Mouse (Mus musculus) forebrain, embryonic 16.5 days (tissue): ENCODE data around the gene Nsg1. TPM values are rescaled to one million over a fixed set of nuclear protein-coding genes. Genes with fewer than 3 reads are reported as not detected.
A peak's percentile ranks its signal among the peaks of the same experiment; 100 is the strongest.

Experiments
- ATAC-seq: fragments of 200-750 bp; cut with Nextera tagmentation; 2 replicates; pipeline ENCODE4 v1.8.0; 2017; ENCODE audit warnings: mild to moderate bottlenecking, moderate library complexity
- H3K27ac ChIP-seq: fragments of 300-500 bp; sonication (generic); 2 replicates; pipeline ENCODE4 v1.5.1; 2014; ENCODE audit warnings: low read length, control low read depth
- H3K27me3 ChIP-seq: fragments of 300-500 bp; sonication (generic); replicated peaks from 2 replicates; pipeline ENCODE4 v1.6.1; 2014; ENCODE audit warnings: low read length; ENCODE audit not compliant: control insufficient read depth, insufficient read depth
- H3K36me3 ChIP-seq: fragments of 300-500 bp; sonication (generic); 2 replicates; pipeline ENCODE4 v1.6.1; 2014; ENCODE audit not compliant: control insufficient read depth, insufficient read depth
- H3K4me1 ChIP-seq: fragments of 300-500 bp; sonication (generic); replicated peaks from 2 replicates; pipeline ENCODE4 v1.6.1; 2014; ENCODE audit warnings: low read length; ENCODE audit not compliant: control insufficient read depth, insufficient read depth
- H3K4me2 ChIP-seq: fragments of 300-500 bp; sonication (generic); 2 replicates; pipeline ENCODE4 v1.6.1; 2014; ENCODE audit warnings: mild to moderate bottlenecking, low read length, control low read depth
- H3K4me3 ChIP-seq: fragments of 300-500 bp; sonication (generic); replicated peaks from 2 replicates; pipeline ENCODE4 v1.5.1; 2014; ENCODE audit warnings: mild to moderate bottlenecking, low read length, control low read depth
- H3K9ac ChIP-seq: fragments of 300-500 bp; sonication (generic); replicated peaks from 2 replicates; pipeline ENCODE4 v1.6.1; 2014; ENCODE audit warnings: low read depth, low read length, control low read depth
- H3K9me3 ChIP-seq: fragments of 300-500 bp; sonication (generic); 2 replicates; pipeline ENCODE4 v1.6.1; 2016; ENCODE audit warnings: low read length; ENCODE audit not compliant: control insufficient read depth
- WGBS: fragments of 180-500 bp; shearing (Covaris S2); extraction: QIAGEN DNeasy Blood & Tissue Kit; methylation state at CpG from one replicate; pipeline ENCODE4 v1.1.7; 2014; 5-methylcytosine and 5-hydroxymethylcytosine counted together
- polyA plus RNA-seq: library from polyadenylated mRNA; unstranded; fragments of >200 nt; fragmentation: Nextera tagmentation; extraction: Ambion mirVana; gene quantifications from 2 replicates; pipeline ENCODE4 v1.2.1, GENCODE M21; 2015

Nsg1 gene
- polyA plus RNA-seq, 1 experiment from 2014 or later, result 1,459 TPM

DNA sequence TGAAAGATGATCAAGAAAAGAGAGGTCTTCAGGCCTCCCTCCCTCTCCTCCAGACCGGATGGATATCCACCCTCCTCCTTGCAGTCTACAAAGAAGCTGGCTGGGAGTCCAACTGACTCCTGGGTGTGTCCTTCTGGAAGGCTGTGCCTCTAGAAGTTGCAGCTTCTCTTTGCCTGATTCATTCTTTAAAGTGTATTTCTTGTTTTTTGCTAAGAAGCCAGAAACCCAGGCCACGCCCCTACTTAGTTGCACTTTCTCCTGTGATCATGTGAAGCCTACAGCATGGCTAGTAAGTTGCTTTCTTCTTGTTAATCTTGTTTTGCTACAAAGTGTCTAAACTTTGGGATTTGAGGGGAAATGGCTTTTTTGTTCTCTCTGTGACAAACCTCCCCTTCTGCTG, 27.3 kb upstream of the Nsg1 start:
- 92% methylated on average over 2 of the region's 2 CpGs for WGBS
- no peaks in the 10 kb centered on the region for H3K36me3 ChIP-seq
- H3K27ac ChIP-seq, result no peak overlapping the region

GRCm38 (mm10) chr5:38184688-38185285, 25.1 kb upstream of the Nsg1 start:
- H3K4me1 ChIP-seq, result no peaks in the 10 kb centered on the region
- H3K9me3 ChIP-seq, result no peaks in the 10 kb centered on the region
- ATAC-seq, result no peak
- no peaks in the 10 kb centered on the region for H3K36me3 ChIP-seq
- no peak overlapping the region for H3K27ac ChIP-seq
- no peak overlapping the region for H3K9ac ChIP-seq
- WGBS, result 88% methylated on average over 6 of the region's 6 CpGs
- H3K4me3 ChIP-seq, result no peak overlapping the region
- no peak overlapping the region for H3K4me2 ChIP-seq
- no peaks in the 10 kb centered on the region for H3K27me3 ChIP-seq

More for the DNA sequence above, 27.3 kb upstream of the Nsg1 start:
- H3K9me3 ChIP-seq, result no peaks in the 10 kb centered on the region
- no peak for ATAC-seq
- no peak overlapping the region for H3K9ac ChIP-seq
- no peak overlapping the region for H3K4me2 ChIP-seq
- no peaks in the 10 kb centered on the region for H3K4me1 ChIP-seq
- H3K4me3 ChIP-seq, result no peak overlapping the region
- no peaks in the 10 kb centered on the region for H3K27me3 ChIP-seq

DNA sequence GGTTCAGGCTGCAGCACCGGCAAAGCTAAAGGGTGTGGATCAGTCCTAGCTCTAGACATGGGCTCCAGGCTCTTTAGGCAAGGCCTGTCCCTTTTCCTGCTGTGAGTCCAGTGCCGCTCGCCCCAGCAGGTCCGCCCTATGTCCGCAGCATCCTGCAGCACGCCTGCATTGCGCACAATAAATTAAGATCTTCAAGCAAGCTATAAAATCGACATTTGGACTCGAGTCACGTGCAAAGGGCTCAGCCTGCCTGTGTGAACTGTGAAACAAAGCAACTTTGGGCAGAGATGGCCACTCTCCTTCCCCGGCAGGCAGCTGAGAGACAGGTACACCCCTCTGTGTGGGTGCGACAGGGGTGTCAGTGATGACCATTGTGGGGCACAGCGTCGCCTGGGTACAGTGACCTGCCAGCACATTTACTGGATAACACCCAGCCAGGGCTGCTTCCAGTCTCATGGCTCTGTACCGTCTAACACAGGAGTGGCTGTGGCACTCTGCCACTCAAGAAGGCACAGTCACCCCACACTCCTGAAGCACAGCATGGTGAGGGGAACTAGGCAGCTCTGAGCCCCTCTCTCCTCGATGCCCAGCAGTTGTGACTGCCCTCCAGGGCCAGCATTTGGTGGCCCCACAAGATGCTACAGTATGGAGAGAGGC, 14.7 kb upstream of the Nsg1 start:
- no peak overlapping the region for H3K4me2 ChIP-seq
- 81% methylated on average over 16 of the region's 16 CpGs for WGBS
- ATAC-seq, result no peak

GRCm38 (mm10) chr5:38173766-38174165, 14.1 kb upstream of the Nsg1 start:
- no peak overlapping the region for H3K4me2 ChIP-seq
- no peak overlapping the region for H3K27ac ChIP-seq
- no peaks in the 10 kb centered on the region for H3K4me1 ChIP-seq
- 61% methylated on average over 5 of the region's 5 CpGs for WGBS
- no peak overlapping the region for H3K9ac ChIP-seq
- H3K9me3 ChIP-seq, result 0 out of 2 replicates have a peak, but pooled peaks cover 4% of the 10 kb centered on the region
- ATAC-seq, result no peak
- H3K4me3 ChIP-seq, result no peak overlapping the region
- no peaks in the 10 kb centered on the region for H3K27me3 ChIP-seq
- H3K36me3 ChIP-seq, result no peaks in the 10 kb centered on the region

More for the DNA sequence above, 14.7 kb upstream of the Nsg1 start:
- Histone ChIP-seq H3K4me3 (no peak overlapping the region), H3K9me3 (0 out of 2 replicates have a peak, but pooled peaks cover 4% of the 10 kb centered on the region), H3K4me1 (no peaks in the 10 kb centered on the region), H3K27ac (no peak overlapping the region), H3K27me3 (no peaks in the 10 kb centered on the region), H3K36me3 (no peaks in the 10 kb centered on the region), H3K9ac (no peak overlapping the region)

GRCm38 (mm10) chr5:38168497-38168896, 8.8 kb upstream of the Nsg1 start:
- H3K9me3 ChIP-seq, result 0 out of 2 replicates have a peak, but pooled peaks cover 4% of the 10 kb centered on the region
- no peaks in the 10 kb centered on the region for H3K4me1 ChIP-seq
- H3K4me2 ChIP-seq, result no peak overlapping the region
- no peaks in the 10 kb centered on the region for H3K36me3 ChIP-seq
- H3K4me3 ChIP-seq, result no peak overlapping the region
- 76% methylated on average over 11 of the region's 11 CpGs for WGBS
- no peaks in the 10 kb centered on the region for H3K27me3 ChIP-seq
- H3K27ac ChIP-seq, result no peak overlapping the region
- H3K9ac ChIP-seq, result no peak overlapping the region
- ATAC-seq, result no peak

DNA sequence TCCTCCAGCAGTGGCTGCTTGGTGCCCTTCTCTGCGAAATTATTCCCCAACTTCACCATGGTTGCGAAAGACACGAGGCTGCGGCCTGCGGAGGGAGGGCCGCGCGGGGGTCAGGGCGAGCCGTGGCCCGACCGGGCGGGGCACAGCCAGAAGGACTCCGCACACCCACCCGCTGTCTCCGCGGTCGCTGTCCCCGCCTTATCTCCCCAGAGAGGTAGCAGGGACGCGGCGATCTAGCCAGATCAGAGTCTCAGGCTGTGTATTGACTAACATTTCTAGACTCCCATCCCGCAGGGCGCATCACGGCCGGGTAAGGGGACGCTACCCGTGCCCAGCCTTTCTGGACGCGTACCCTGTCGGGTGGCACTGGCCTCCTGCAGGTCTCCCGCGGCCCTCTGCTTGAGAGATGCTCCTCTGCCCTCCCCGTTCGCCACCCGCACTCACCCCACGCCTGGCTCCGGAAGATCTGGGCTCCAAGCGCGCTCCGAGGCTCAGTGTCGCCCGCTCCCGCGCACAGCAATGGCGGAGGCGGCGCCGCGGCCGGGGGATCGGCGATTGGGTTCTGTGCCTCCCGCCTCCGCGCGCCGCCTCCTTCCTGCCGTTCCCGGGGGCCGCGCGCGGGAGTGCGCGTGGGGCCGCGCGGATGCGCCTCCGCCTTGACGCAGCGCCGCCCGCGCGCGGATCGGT, 617 bp downstream of the Nsg1 start:
- H3K27ac ChIP-seq, result peak overlapping the region; percentile 97
- peaks cover 40% of the 10 kb centered on the region for H3K4me1 ChIP-seq
- H3K9me3 ChIP-seq, result no peaks in the 10 kb centered on the region
- H3K4me2 ChIP-seq, result peak overlapping the region; percentile 85
- ATAC-seq, result peak; percentile 84
- WGBS, result under 1% methylated on average over 77 of the region's 79 CpGs
- H3K36me3 ChIP-seq, result peaks cover 26% of the 10 kb centered on the region
- no peaks in the 10 kb centered on the region for H3K27me3 ChIP-seq
- peak overlapping the region; percentile 96 for H3K9ac ChIP-seq
- H3K4me3 ChIP-seq, result peak overlapping the region; percentile 72

DNA sequence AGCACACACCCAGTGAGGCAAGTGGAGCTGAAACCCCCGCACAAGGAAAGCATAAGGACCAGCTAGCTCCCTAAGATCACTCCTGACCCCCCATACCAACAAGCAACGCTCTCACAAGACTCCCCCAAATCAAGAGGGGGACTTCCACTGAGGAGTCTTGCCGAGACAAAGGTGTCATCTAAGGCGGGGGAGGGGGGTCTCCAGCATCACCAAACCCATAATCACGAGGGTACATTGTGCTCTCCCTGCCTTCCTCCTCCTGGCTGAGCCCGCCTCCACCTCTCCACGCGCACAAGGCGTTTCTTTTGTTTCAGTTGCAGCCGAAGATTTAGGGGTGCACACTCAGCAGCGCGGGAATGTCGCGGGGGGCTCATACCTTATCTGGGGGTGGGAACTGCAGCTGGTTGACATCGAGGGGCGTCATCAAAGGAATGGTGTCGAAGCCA, 1.2 kb downstream of the Nsg1 start:
- no peaks in the 10 kb centered on the region for H3K9me3 ChIP-seq
- H3K4me2 ChIP-seq, result peak overlapping the region; percentile 85
- H3K9ac ChIP-seq, result peak overlapping the region; percentile 96
- under 1% methylated on average over 17 of the region's 17 CpGs for WGBS
- peaks cover 28% of the 10 kb centered on the region for H3K36me3 ChIP-seq
- H3K4me1 ChIP-seq, result peaks cover 46% of the 10 kb centered on the region
- H3K27ac ChIP-seq, result peak overlapping the region; percentile 97
- no peaks in the 10 kb centered on the region for H3K27me3 ChIP-seq
- ATAC-seq, result peak; percentile 65
- H3K4me3 ChIP-seq, result peak overlapping the region; percentile 72

- 29% methylated on average over 9 of the region's 9 CpGs for WGBS
- H3K4me1 ChIP-seq, result peaks cover 55% of the 10 kb centered on the region
- H3K4me2 ChIP-seq, result peak overlapping the region; percentile 85
- H3K9ac ChIP-seq, result peak overlapping the region; percentile 96
- peak overlapping the region; percentile 72 for H3K4me3 ChIP-seq
- H3K27ac ChIP-seq, result peak overlapping the region; percentile 97; the same call in 1 of the 2 replicates
- no peaks in the 10 kb centered on the region for H3K27me3 ChIP-seq
- no peak for ATAC-seq
- H3K9me3 ChIP-seq, result no peaks in the 10 kb centered on the region
- H3K36me3 ChIP-seq, result peaks cover 32% of the 10 kb centered on the region
Observed at GRCm38 (mm10) chr5:38157481-38158020, 2.2 kb downstream of the Nsg1 start.

DNA sequence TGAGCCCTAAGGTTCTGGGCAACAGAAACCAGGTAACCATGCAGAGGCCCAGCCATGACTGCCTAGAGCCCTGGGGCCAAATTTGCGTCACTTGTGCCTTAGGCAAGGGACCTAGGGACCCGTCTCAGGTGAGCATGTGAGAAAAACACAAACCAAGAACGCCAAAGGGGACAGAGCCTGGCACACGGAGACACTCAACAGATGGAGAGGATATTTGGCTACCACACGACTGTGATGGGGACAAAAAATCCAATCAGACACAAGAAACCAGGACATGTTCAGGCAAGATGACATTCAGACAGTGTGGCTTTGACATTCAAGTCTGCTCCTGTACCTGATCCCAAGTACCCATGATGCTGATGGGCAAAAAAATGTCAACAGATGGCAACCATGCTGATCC, 6.1 kb downstream of the Nsg1 start:
- no peaks in the 10 kb centered on the region for H3K27me3 ChIP-seq
- peaks cover 64% of the 10 kb centered on the region for H3K36me3 ChIP-seq
- H3K27ac ChIP-seq, result no peak overlapping the region
- no peak for ATAC-seq
- WGBS, result 90% methylated on average over 5 of the region's 5 CpGs
- H3K9me3 ChIP-seq, result no peaks in the 10 kb centered on the region
- H3K4me1 ChIP-seq, result peaks cover 71% of the 10 kb centered on the region
- peak overlapping the region; percentile 44 for H3K4me2 ChIP-seq
- H3K9ac ChIP-seq, result no peak overlapping the region; the same call in 1 of the 2 replicates
- H3K4me3 ChIP-seq, result peak overlapping the region; percentile 8; the same call in 1 of the 2 replicates
